Mouse (Mus musculus) myocyte (in vitro differentiated cells): ENCODE results near the gene Mgmt. TPM values are rescaled to one million over a fixed set of nuclear protein-coding genes. Genes with fewer than 3 reads are reported as not detected.

Experiments used
- H3K27me3 ChIP-seq: one replicate; pipeline ENCODE4 v1.6.1; 2011; ENCODE audit not compliant: control insufficient read depth, insufficient read depth, insufficient read length
- H3K36me3 ChIP-seq: one replicate; pipeline ENCODE4 v1.6.1; 2011; ENCODE audit not compliant: control insufficient read depth, insufficient read depth
- H3K4me2 ChIP-seq: one replicate; pipeline ENCODE4 v1.6.1; 2011; ENCODE audit warnings: low read depth, control low read depth
- H3K4me3 ChIP-seq: one replicate; pipeline ENCODE4 v1.5.1; 2011; ENCODE audit warnings: mild to moderate bottlenecking, control low read depth, moderate library complexity
- H3K79me2 ChIP-seq: one replicate; pipeline ENCODE4 v1.6.1; 2011; ENCODE audit not compliant: control insufficient read depth, insufficient read depth
- H3ac ChIP-seq: one replicate; pipeline ENCODE4 v1.6.1; 2011; ENCODE audit not compliant: control insufficient read depth, insufficient read length
- CEBPB ChIP-seq: IDR thresholded peaks from 2 replicates; pipeline ENCODE4 v1.6.1; 2011; ENCODE audit warnings: mild to moderate bottlenecking, moderate library complexity; ENCODE audit not compliant: poor library complexity, insufficient read depth, severe bottlenecking
- E2F4 ChIP-seq: IDR thresholded peaks from one replicate; pipeline ENCODE4 v1.6.1; 2011; ENCODE audit warnings: mild to moderate bottlenecking, control low read depth, moderate library complexity; ENCODE audit not compliant: insufficient read depth
- MAX ChIP-seq: IDR thresholded peaks from one replicate; pipeline ENCODE4 v1.6.1; 2011; ENCODE audit warnings: low read depth, mild to moderate bottlenecking, control low read depth
- MYOD1 ChIP-seq, 3 experiments: IDR thresholded peaks; one replicate each; pipeline ENCODE4 v1.6.1; 2011; ENCODE audit warnings: control low read depth in 2 of 3, low read depth in 2 of 3, mild to moderate bottlenecking in 2 of 3, moderate library complexity in 1 of 3; ENCODE audit not compliant: insufficient read length in 2 of 3, control insufficient read depth in 1 of 3
- MYOG ChIP-seq, 3 experiments: IDR thresholded peaks; one replicate each; pipeline ENCODE4 v1.6.1; 2011; ENCODE audit warnings: control low read depth in 2 of 3, low read depth in 2 of 3, mild to moderate bottlenecking in 2 of 3; ENCODE audit not compliant: insufficient read length in 2 of 3, control insufficient read depth in 1 of 3, insufficient read depth in 1 of 3
- POLR2A ChIP-seq: IDR thresholded peaks from one replicate; pipeline ENCODE4 v1.6.1; 2011; ENCODE audit warnings: low read depth, mild to moderate bottlenecking, control low read depth, moderate library complexity; ENCODE audit not compliant: insufficient read length
- POLR2AphosphoS2 ChIP-seq: IDR thresholded peaks from one replicate; pipeline ENCODE4 v1.6.1; 2011; ENCODE audit warnings: low read depth, control low read depth; ENCODE audit not compliant: insufficient read length
- REST ChIP-seq: IDR thresholded peaks from one replicate; pipeline ENCODE4 v1.6.1; 2011; ENCODE audit warnings: mild to moderate bottlenecking, control low read depth, moderate library complexity; ENCODE audit not compliant: insufficient read depth, insufficient read length
- SRF ChIP-seq: IDR thresholded peaks from one replicate; pipeline ENCODE4 v1.6.1; 2011; ENCODE audit warnings: low read depth; ENCODE audit not compliant: control insufficient read depth, insufficient read length
- TCF12 ChIP-seq: IDR thresholded peaks from one replicate; pipeline ENCODE4 v1.6.1; 2011; ENCODE audit warnings: mild to moderate bottlenecking, control low read depth; ENCODE audit not compliant: poor library complexity, insufficient read depth, severe bottlenecking
- TCF3 ChIP-seq: IDR thresholded peaks from one replicate; pipeline ENCODE4 v1.6.1; 2011; ENCODE audit warnings: low read depth, control low read depth; ENCODE audit not compliant: insufficient read length
- USF1 ChIP-seq: IDR thresholded peaks from one replicate; pipeline ENCODE4 v1.6.1; 2011; ENCODE audit warnings: low read depth, mild to moderate bottlenecking, control low read depth, moderate library complexity
- polyA plus RNA-seq: library from polyadenylated mRNA; unstranded; fragments of >200 nt; fragmentation: generic; extraction: Trizol; gene quantifications from one replicate; pipeline ENCODE4 v1.2.1, GENCODE M21; 2012; ENCODE audit warnings: missing spikeins

Mgmt gene
- polyA plus RNA-seq, 1 experiment: 1.3 TPM

- Histone ChIP-seq H3K27me3 (no peaks in the 10 kb centered on the region), H3K4me3 (no peak overlapping the region), H3K79me2 (no peaks in the 10 kb centered on the region), H3K36me3 (no peaks in the 10 kb centered on the region), H3K4me2 (no peak overlapping the region), H3ac (no peak overlapping the region)
- TF ChIP-seq MYOG (IDR thresholded peaks at IDR 0.05; ENCODE audit: control insufficient read depth in 1 of 3, insufficient read depth in 1 of 3, insufficient read length in 2 of 3, low read depth in 2 of 3): no peak
- TF ChIP-seq POLR2A: no peak
- no peak for TF ChIP-seq E2F4
- no peak for TF ChIP-seq CEBPB
- TF ChIP-seq SRF: no peak
- no peak for TF ChIP-seq MAX
- no peak for TF ChIP-seq POLR2AphosphoS2
- TF ChIP-seq REST: no peak
- no peak for TF ChIP-seq MYOD1 (IDR thresholded peaks at IDR 0.05; ENCODE audit: control insufficient read depth in 1 of 3, insufficient read length in 2 of 3, low read depth in 2 of 3)
- TF ChIP-seq TCF3: no peak
- TF ChIP-seq TCF12: no peak
- no peak for TF ChIP-seq USF1
Observed at GRCm38 (mm10) chr7:137102606-137103195, 208.3 kb downstream of the Mgmt start.

- TF ChIP-seq TCF3 (no peak), E2F4 (no peak), MYOG (IDR thresholded peaks at IDR 0.05; ENCODE audit: control insufficient read depth in 1 of 3, insufficient read depth in 1 of 3, insufficient read length in 2 of 3, low read depth in 2 of 3) (no peak)
- no peaks in the 10 kb centered on the region for H3K36me3 ChIP-seq
- H3ac ChIP-seq: no peak overlapping the region
- no peak overlapping the region for H3K4me3 ChIP-seq
- no peaks in the 10 kb centered on the region for H3K27me3 ChIP-seq
- no peaks in the 10 kb centered on the region for H3K79me2 ChIP-seq
- H3K4me2 ChIP-seq: no peak overlapping the region
Observed at GRCm38 (mm10) chr7:137112101-137112500, 217.7 kb downstream of the Mgmt start.

GRCm38 (mm10) chr7:137116246-137116645 is 221.8 kb downstream of the Mgmt start:
- no peak for TF ChIP-seq CEBPB
- TF ChIP-seq USF1: no peak
- no peak for TF ChIP-seq SRF
- TF ChIP-seq POLR2A: no peak
- TF ChIP-seq MYOD1 (IDR thresholded peaks at IDR 0.05; ENCODE audit: control insufficient read depth in 1 of 3, insufficient read length in 2 of 3, low read depth in 2 of 3): no peak
- no peak for TF ChIP-seq TCF3
- TF ChIP-seq POLR2AphosphoS2: no peak
- TF ChIP-seq MAX: no peak
- no peak for TF ChIP-seq TCF12
- TF ChIP-seq E2F4: no peak
- TF ChIP-seq REST: no peak
- no peak for TF ChIP-seq MYOG (IDR thresholded peaks at IDR 0.05; ENCODE audit: control insufficient read depth in 1 of 3, insufficient read depth in 1 of 3, insufficient read length in 2 of 3, low read depth in 2 of 3)
- Histone ChIP-seq H3K36me3 (no peaks in the 10 kb centered on the region), H3K79me2 (no peaks in the 10 kb centered on the region), H3K4me2 (no peak overlapping the region), H3K4me3 (no peak overlapping the region), H3ac (no peak overlapping the region), H3K27me3 (no peaks in the 10 kb centered on the region)

- TF ChIP-seq TCF3 (no peak), SRF (no peak), USF1 (no peak), MAX (no peak), REST (no peak), MYOG (IDR thresholded peaks at IDR 0.05; ENCODE audit: control insufficient read depth in 1 of 3, insufficient read depth in 1 of 3, insufficient read length in 2 of 3, low read depth in 2 of 3) (no peak), POLR2A (no peak), MYOD1 (IDR thresholded peaks at IDR 0.05; ENCODE audit: control insufficient read depth in 1 of 3, insufficient read length in 2 of 3, low read depth in 2 of 3) (no peak), POLR2AphosphoS2 (no peak), E2F4 (no peak), TCF12 (no peak), CEBPB (no peak)
- Histone ChIP-seq H3K4me3 (no peak overlapping the region), H3K4me2 (no peak overlapping the region), H3K36me3 (no peaks in the 10 kb centered on the region), H3K79me2 (no peaks in the 10 kb centered on the region), H3ac (no peak overlapping the region), H3K27me3 (no peaks in the 10 kb centered on the region)
Observed at GRCm38 (mm10) chr7:137121243-137121858, 226.9 kb downstream of the Mgmt start.
